Mouse (Mus musculus): Measurements from ENCODE around the gene Grik1.

Gene Grik1

DNA sequence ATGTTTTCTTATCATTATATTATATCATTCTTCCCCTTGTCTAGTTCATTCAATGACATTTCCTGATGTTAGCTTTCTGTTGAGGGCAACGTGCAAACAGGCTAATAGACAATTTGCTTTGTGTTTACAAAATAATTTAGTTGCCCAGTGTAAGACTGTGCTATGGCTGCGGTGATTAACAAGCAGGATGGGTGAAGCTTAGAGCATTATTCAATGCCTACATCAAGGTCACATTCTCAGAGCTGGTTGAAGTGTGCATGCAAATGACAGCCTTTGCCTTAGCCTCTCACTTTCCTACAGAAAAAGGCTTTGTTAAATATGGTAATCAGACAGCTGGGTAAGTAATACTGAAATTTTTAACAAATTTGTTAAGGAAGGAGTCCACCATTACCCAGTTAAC, 438.5 kb downstream of the Grik1 start:
- DNase-seq = no peak

DNA sequence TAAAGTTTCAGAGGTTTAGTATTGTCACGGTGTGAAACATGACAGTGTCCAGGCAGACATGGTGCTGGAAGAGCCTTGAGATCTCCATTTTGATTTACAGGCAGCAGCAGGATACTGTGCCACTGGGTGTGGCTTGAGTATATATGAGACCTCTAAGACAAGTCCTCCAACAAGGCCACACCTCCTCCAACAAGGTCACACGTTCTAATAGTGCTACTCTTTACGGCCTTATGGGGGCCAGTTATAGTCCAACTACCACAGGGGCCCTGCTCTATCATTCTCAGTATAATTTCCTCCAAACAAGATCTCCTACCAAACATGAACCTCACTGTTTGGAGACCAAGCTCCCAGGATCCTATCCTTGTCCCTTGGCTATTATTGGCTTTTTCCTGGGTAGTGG, 441.3 kb downstream of the Grik1 start:
- DNase-seq = no peak
